Mouse (Mus musculus) kidney, embryonic 14.5 days (tissue): ENCODE measurements around the gene Slc52a3. TPM values are rescaled to one million over a fixed set of nuclear protein-coding genes. Genes with fewer than 3 reads are reported as not detected.

Experiments
- ATAC-seq: fragments of 200-750 bp; cut with Nextera tagmentation; 2 replicates; pipeline ENCODE4 v1.8.0; 2017; ENCODE audit warnings: moderate number of reproducible peaks, mild to moderate bottlenecking, moderate TSS enrichment, moderate library complexity; ENCODE audit not compliant: low FRiP score, low TSS enrichment
- H3K27ac ChIP-seq: fragments of 300-500 bp; sonication (generic); 2 replicates; pipeline ENCODE4 v1.5.1; 2014; ENCODE audit warnings: low read depth, mild to moderate bottlenecking, low read length, moderate library complexity, mixed read lengths
- H3K27me3 ChIP-seq: fragments of 300-500 bp; sonication (generic); 2 replicates; pipeline ENCODE4 v1.6.1; 2014; ENCODE audit warnings: mild to moderate bottlenecking, low read length; ENCODE audit not compliant: control insufficient read depth, insufficient read depth
- H3K36me3 ChIP-seq: fragments of 300-500 bp; sonication (generic); 2 replicates; pipeline ENCODE4 v1.6.1; 2014; ENCODE audit warnings: low read length, mixed read lengths; ENCODE audit not compliant: control insufficient read depth, insufficient read depth
- H3K4me1 ChIP-seq: fragments of 300-500 bp; sonication (generic); 2 replicates; pipeline ENCODE4 v1.6.1; 2014; ENCODE audit warnings: low read length, mixed read lengths; ENCODE audit not compliant: control insufficient read depth, insufficient read depth
- H3K4me2 ChIP-seq: fragments of 300-500 bp; sonication (generic); replicated peaks from 2 replicates; pipeline ENCODE4 v1.6.1; 2014; ENCODE audit warnings: low read depth, mild to moderate bottlenecking, low read length
- H3K4me3 ChIP-seq: fragments of 300-500 bp; sonication (generic); 2 replicates; pipeline ENCODE4 v1.5.1; 2014; ENCODE audit warnings: mild to moderate bottlenecking, low read length
- H3K9ac ChIP-seq: fragments of 300-500 bp; sonication (generic); 2 replicates; pipeline ENCODE4 v1.6.1; 2014; ENCODE audit warnings: low read depth, mild to moderate bottlenecking, low read length, moderate library complexity
- H3K9me3 ChIP-seq: fragments of 300-500 bp; sonication (generic); 2 replicates; pipeline ENCODE4 v1.6.1; 2016; ENCODE audit warnings: low read length; ENCODE audit not compliant: control insufficient read depth
- WGBS: fragments of 180-500 bp; shearing (Covaris S2); extraction: QIAGEN DNeasy Blood & Tissue Kit; methylation state at CpG from one replicate; pipeline ENCODE4 v1.1.7; 2014; 5-methylcytosine and 5-hydroxymethylcytosine counted together
- polyA plus RNA-seq: library from polyadenylated mRNA; unstranded; fragments of >200 nt; fragmentation: Nextera tagmentation; extraction: Ambion mirVana; gene quantifications from 2 replicates; pipeline ENCODE4 v1.2.1, GENCODE M21; 2014

Slc52a3 gene
- 3.4 and 6.8 TPM in 2 replicates for polyA plus RNA-seq

DNA sequence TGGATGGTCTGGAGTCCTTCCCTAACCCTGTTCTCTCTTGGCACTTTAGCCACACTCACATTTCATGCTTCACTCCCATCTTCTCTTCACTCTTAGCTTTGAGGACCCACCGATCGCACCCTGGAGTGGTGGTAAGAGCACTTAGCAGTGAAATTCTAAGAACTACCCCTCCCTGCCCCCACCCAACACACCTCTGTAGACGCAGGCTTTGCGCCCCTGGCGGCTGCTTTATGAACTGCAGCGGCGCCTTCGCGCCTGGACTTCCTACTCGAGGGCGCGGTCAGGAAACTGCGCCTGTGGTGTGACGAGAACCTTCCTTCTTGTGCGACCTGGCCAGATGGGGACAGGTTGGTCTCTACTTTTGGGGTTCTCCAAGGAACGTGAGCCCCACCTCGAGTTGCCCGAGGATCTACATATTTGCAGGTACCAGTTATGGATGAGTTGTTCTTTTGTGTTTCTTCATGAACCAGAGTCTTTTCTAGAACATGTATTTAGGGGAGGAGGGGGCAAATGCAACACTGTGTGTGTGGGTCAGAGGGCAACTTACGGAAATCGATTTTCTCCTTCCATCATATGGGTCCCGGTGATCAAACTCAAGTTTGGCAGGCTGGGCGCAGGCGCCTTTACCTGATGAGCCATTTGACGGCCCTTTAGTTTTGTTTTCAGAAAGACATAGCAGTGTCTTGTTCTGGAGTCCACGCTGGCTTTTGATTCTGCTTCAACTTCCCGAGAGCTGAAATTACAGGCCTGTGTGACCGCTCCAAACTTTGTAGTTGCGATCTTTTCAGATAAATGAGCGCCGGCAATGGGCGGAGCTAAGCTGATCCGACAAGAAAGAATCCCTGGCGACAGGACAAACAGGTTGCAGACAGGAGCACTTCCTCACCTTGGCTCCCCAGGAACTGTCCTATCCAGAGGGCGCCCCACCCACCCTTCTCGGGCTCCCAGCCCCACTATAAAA is at the start of gene Slc52a3:
Gene Slc52a3, plus strand, starts transcription at position 283 of the 961 bp plus-strand sequence.
- H3K4me2 ChIP-seq, result peak within 1 kb of the TSS; percentile 11; the same call in 1 of the 2 replicates
- peaks cover 21% of the 10 kb centered on the region for H3K4me1 ChIP-seq
- no peak; the same call in 1 of the 2 replicates for ATAC-seq
- H3K4me3 ChIP-seq, result peak within 1 kb of the TSS; percentile 8; the same call in 1 of the 2 replicates
- no peak within 1 kb of the TSS for H3K9ac ChIP-seq
- no peaks in the 10 kb centered on the region for H3K9me3 ChIP-seq
- 7% methylated on average over 35 of the region's 35 CpGs for WGBS
- H3K27ac ChIP-seq, result no peak within 1 kb of the TSS
- H3K36me3 ChIP-seq, result no peaks in the 10 kb centered on the region
- H3K27me3 ChIP-seq, result peaks cover 36% of the 10 kb centered on the region

- H3K9ac ChIP-seq, result no peak overlapping the region
- no peak overlapping the region for H3K27ac ChIP-seq
- WGBS, result 89% methylated on average over 2 of the region's 2 CpGs
- ATAC-seq, result no peak
- H3K36me3 ChIP-seq, result no peaks in the 10 kb centered on the region
- H3K27me3 ChIP-seq, result no peaks in the 10 kb centered on the region
- no peak overlapping the region for H3K4me3 ChIP-seq
- H3K9me3 ChIP-seq, result no peaks in the 10 kb centered on the region
- H3K4me2 ChIP-seq, result no peak overlapping the region
- no peaks in the 10 kb centered on the region for H3K4me1 ChIP-seq
Measured at GRCm38 (mm10) chr2:151947617-151948016, 48.7 kb upstream of the Slc52a3 start.

- Histone ChIP-seq H3K36me3 (no peaks in the 10 kb centered on the region), H3K9me3 (no peaks in the 10 kb centered on the region), H3K27me3 (no peaks in the 10 kb centered on the region), H3K4me2 (no peak overlapping the region), H3K4me1 (no peaks in the 10 kb centered on the region), H3K9ac (no peak overlapping the region), H3K27ac (no peak overlapping the region), H3K4me3 (no peak overlapping the region)
- 84% methylated on average over 7 of the region's 7 CpGs for WGBS
- ATAC-seq, result no peak
Measured at GRCm38 (mm10) chr2:151948311-151948710, 48.0 kb upstream of the Slc52a3 start.

DNA sequence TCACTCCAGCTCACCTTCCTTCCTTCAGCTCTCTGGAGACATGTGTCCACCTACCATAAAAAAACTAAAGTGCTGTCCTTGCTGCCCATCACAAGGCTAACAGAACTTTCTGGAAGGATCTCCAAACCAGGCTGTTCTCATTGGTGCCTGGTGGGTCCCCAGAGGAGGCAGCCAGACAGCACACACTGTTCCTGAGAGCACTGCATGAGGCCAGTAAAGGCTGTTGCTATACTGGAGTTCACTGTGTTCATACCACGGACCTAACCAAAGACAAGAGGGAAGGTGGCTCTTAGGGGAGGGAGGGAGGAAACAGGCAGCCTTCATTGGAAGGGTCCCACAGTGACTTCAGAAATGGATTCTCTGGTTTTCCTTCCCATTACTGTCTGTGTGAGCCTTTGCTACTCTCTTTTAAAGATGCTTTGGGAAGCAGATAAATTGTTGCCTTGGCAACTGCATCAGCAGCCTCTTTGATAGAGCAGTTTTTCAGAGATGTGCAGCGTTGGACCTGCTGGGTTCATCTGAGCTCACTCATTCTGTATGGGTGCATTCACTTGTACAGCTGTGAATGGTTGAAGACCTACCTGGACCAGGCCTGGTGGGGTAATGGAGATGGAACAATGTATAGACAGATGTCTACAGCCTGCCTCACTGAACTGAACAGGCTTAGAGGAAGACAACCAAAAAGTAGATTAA is 47.1 kb upstream of the Slc52a3 start:
- Histone ChIP-seq H3K9ac (no peak overlapping the region), H3K27ac (no peak overlapping the region), H3K36me3 (no peaks in the 10 kb centered on the region), H3K9me3 (no peaks in the 10 kb centered on the region), H3K4me1 (no peaks in the 10 kb centered on the region), H3K4me3 (no peak overlapping the region), H3K27me3 (no peaks in the 10 kb centered on the region), H3K4me2 (no peak overlapping the region)
- ATAC-seq, result no peak
- 75% methylated on average over 2 of the region's 2 CpGs for WGBS

GRCm38 (mm10) chr2:151953665-151954064 is 42.6 kb upstream of the Slc52a3 start:
- no peaks in the 10 kb centered on the region for H3K9me3 ChIP-seq
- H3K27ac ChIP-seq, result no peak overlapping the region
- H3K9ac ChIP-seq, result no peak overlapping the region
- no peaks in the 10 kb centered on the region for H3K4me1 ChIP-seq
- 89% methylated on average over 8 of the region's 8 CpGs for WGBS
- H3K4me3 ChIP-seq, result no peak overlapping the region
- no peaks in the 10 kb centered on the region for H3K27me3 ChIP-seq
- no peaks in the 10 kb centered on the region for H3K36me3 ChIP-seq
- H3K4me2 ChIP-seq, result no peak overlapping the region
- ATAC-seq, result no peak

DNA sequence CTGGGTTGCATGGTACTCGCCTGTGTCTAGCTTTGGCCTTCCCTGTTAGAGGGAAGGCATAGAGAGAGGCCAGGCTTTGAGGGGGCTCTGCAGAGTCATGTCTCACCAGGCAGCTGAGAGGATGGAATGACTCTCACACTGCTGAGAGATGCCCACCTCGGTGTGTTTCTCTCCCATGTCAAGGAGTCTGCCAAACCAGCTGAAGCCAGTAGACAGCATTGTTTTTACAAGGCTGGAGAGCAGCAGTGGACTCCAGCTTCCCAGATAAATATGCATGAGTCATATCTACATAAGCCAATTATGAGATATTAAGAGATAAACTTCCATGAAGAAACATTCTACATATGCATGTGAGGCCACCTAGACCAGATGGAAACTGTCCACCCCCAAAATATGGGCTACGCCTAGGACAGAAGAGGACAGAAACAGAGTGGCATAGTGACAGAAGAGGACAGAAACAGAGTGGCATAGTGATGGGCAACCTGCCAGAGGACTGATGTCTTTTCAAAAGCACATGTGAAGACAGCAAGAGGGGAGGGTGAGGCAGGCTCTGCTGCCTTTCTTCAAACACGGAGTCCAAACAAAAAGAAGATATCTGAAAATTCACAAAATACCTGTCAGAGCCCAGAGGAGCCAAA is 39.7 kb upstream of the Slc52a3 start:
- Histone ChIP-seq H3K27me3 (no peaks in the 10 kb centered on the region), H3K4me1 (peaks cover 4% of the 10 kb centered on the region; the same call in 1 of the 2 replicates), H3K27ac (no peak overlapping the region), H3K9me3 (no peaks in the 10 kb centered on the region), H3K4me2 (no peak overlapping the region), H3K36me3 (no peaks in the 10 kb centered on the region), H3K4me3 (no peak overlapping the region), H3K9ac (no peak overlapping the region)
- ATAC-seq, result no peak
- 81% methylated on average over 4 of the region's 4 CpGs for WGBS

DNA sequence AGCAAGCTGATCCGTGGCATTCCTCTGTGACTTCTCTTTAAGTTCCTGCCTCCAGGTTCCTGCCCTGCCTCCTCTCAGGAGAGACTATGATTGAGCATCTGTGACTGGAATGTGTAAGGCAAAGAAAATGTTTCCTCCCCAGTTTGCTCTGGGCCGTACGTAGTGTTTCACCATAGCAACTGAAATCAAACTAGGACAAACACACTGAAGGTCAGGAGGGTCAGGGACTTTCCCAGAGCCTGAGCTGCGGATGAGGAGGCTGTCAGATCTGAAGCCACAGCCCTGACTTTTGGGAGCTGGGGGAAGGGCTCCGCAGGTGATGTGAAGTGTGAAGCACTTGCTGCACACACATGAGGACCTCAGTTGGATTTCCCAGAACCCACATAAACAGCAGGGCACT is 37.0 kb upstream of the Slc52a3 start:
- Histone ChIP-seq H3K4me1 (peaks cover 16% of the 10 kb centered on the region), H3K9me3 (no peaks in the 10 kb centered on the region), H3K4me3 (no peak overlapping the region), H3K27ac (no peak overlapping the region), H3K9ac (no peak overlapping the region), H3K4me2 (no peak overlapping the region), H3K27me3 (no peaks in the 10 kb centered on the region), H3K36me3 (no peaks in the 10 kb centered on the region)
- peak; percentile 33; the same call in 1 of the 2 replicates for ATAC-seq
- 19% methylated on average over 5 of the region's 5 CpGs for WGBS

DNA sequence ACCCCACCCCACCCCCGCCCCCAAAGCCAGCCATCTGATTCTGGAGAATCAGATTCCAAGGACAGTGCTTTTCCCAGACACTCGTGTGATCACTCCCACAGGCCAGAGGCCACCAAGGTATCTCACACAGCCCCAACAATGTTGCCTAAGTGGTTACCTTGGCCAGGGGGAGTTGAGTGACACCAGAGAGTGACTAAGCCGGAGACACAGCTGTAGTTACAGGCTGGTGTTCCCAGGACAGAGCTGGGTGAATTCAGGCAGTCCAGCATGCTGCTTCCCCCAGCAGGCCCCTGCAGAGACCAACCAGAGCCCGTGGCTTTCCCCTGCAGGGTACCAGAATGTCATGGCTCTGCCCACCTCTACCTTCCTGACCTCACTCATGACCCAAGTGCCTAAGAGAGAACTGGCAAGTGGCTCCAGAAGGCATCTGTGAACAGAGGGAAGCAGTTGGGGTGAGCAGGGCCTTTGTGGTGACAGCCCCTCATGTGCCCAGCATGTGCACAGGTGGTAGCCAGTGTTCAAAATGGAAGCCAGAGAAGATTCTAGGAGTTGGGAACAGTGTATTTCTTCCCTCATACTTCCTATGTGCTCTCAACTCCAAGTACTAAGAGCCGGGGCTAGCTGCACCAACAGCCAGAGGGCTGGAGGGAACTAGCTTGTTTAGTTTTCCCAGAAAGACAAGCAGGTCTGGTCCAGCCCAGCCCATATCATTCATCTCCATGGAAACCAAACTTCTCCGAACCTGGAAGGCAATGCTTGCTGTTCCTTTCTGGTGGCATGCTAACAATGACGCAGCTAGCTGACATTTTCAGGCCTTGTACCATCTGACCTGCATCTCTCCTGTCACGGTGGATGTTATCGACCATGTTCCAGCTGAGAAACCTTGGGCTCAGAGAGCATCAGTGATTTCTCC is 34.8 kb upstream of the Slc52a3 start:
- 59% methylated on average over 9 of the region's 9 CpGs for WGBS
- Histone ChIP-seq H3K36me3 (no peaks in the 10 kb centered on the region), H3K9me3 (no peaks in the 10 kb centered on the region), H3K27me3 (no peaks in the 10 kb centered on the region), H3K9ac (no peak overlapping the region), H3K4me2 (no peak overlapping the region), H3K4me3 (no peak overlapping the region), H3K4me1 (peaks cover 17% of the 10 kb centered on the region), H3K27ac (no peak overlapping the region)
- ATAC-seq, result no peak
